Mouse (Mus musculus): Measurements from ENCODE around the gene Asb3.
"Not testable (repeated sequence)": the region's sequence is repeated elsewhere in the genome, so short reads cannot be mapped to it uniquely, and the experiment has no call there.

Gene Asb3

DNA sequence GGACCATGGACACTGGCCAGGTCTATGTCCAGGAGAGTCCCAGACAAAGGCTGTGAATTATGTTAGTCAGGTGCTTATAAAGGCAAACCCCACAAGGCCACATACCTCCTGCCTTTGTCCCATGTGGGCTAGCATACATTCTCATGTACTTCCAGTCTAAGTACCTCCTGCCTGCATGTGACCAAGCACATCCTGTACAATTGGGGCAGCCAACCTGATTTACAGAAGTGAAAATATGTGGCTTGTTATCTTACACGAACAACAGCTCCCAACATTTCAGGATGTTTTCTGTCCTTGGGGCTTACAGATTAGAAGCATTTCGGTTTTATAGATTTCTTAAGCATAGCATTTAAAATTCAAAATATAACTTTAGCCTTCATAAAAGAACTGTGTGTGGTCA is 114.8 kb downstream of the Asb3 start:
- DNase-seq (ENCODE audit: low read depth, low spot score): no peak

DNA sequence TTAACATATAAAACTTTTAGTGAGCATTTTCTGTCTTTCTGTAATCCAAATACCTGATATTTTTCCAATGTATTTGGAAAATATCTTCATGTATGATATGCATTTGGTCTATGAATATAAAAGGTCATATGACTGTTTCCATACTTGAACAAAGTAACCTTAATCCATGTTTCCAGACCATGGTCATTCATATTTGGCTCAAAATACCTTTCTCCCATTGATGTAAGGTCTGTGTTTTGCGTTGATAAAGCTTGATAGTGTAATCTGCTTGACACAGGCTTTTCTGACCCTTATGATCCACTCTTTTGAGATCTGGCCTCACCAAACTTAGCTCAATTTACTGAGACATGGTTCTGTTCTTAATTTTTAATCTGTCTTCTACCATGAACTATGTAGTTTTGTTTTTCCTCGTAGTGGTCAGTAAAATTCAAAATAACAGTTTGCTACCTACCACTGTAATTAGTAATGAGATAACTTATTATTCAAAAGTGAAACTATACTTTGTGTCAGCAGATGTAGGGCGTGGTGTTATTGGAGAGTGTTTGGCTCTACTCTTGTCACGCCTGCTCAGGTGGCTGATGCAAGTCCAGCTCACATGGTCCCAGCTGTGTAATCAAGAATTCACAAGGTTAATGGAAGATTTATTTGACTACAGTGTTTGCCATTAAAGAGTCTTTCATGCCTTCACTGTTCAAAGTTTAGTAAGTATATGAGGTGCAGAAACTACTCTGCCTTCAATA is 116.1 kb downstream of the Asb3 start:
- DNase-seq (ENCODE audit: low read depth, low spot score): no peak

DNA sequence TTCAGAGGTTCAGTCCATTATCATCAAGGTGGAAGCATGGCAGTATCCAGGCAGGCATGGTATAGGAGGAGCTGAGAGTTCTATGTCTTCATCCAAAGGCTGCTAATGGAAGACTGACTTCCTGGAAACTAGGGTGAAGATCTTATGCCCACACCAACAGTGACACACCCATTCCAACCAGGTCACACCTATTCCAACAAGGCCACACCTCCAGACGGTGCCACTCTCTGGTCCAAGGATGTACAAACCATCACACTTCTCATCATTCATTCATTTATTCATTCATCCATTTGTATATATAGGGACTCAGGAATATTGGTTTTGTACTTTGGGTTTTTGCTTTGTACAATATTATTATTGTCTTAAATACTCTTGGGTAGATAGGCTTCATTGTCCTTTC is 124.5 kb downstream of the Asb3 start:
- DNase-seq (ENCODE audit: low read depth, low spot score): not testable (repeated sequence)

DNA sequence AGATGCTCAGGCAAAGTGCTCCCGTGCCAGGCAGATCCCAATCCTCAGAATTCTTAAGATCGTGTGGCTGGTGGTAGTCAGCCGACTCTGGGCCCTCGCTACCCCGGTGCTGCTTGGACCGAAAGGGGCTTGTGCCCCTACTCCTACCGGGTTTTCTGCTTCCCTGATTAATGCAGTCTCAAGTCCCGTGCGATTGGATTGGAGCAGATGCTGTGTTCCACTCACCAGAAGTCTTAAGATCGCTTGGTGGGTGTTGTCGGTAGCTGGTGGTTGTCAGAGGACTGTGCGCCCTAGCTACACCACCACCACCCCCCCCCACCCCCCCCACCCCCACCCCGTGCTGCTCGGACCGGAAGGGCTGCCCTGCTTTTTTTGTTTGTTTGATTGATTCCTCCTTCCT is 132.2 kb downstream of the Asb3 start:
- DNase-seq (ENCODE audit: low read depth, low spot score): not testable (repeated sequence)

DNA sequence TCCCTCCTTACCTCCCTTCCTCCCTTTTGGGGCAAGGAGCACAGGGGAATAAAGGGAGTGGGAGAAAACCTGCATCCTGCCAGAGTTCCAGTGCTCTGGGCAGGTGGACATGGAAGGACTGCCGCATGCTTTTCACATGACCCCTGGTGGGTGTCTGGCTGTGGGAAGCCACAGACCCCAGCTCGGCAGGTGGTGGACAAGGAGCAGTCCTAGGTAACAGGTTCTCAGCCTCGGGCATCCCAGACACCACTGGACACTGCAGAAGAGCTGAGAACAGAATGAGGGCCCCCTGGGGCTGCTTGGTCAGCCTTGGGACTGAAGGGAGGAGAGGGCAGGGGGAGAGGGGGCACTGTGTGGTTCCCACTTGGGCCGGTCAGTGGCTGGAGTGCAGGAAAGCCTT is 149.7 kb downstream of the Asb3 start:
- no peak for DNase-seq (ENCODE audit: low read depth, low spot score)

DNA sequence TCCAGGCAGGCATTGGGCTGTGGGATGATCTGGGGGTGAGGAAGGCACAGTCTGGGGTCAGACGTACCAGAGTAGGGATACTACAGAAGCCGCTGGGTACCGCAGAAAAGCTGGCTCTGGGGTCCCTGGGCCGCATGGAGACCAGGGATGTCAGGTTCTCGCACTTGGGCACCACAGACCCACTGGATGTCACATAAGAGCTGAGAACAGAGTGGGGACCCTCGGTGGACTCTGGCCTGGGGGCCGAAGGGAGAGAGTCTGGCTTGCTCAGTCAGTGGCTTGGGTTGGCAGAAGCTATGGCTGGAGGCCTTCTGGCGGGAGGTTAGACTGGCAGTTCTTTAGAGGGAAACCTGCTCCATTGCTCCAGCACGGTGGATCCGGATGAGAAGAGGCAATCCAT is 204.8 kb downstream of the Asb3 start:
- no peak for DNase-seq (ENCODE audit: low read depth, low spot score)

DNA sequence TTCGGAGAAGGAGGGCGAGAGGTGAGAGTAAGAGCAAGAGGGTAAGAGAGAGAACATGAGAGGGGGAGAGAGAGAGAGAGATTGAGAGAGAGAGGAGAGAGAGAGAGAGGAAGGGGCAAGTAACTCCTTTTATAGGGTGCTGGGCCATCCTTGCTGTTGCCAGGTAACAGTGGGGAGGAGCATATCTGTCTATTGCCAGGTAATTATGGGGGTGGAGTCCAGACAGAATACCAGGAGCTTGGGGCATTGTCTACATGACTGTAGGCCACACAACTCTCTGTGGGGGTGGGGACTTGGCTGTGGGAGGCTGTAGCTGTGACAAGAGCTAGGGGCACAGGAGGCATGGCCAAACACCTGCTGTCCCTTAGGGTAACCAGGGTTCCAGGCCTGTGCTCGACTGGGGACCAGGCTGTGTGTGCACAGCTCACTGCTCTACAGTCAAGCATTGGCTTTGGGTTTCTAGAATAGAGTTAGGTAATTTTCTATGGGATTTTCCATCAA is 205.3 kb downstream of the Asb3 start:
- DNase-seq (ENCODE audit: low read depth, low spot score): no peak

DNA sequence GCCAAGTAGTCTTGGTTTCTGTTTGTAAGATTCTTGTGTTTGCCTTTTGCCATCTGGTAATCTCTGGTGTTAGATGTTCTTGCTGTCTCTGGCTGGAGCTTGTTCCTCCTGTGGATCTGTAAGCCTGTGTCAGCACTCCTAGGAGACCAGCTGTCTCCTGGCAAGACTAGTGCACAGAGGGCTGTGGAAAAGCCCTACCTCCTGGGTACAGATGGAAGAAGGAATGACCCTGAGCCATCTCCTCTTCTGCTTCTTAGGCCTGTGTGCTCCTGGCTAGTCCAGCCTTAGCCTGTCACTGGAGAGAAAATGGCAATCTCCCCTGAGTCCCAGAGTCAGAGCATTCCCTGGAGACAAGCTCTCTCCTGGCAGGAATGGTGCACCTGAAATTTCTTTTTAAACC is 214.3 kb downstream of the Asb3 start:
- DNase-seq (ENCODE audit: low read depth, low spot score): not testable (repeated sequence)

DNA sequence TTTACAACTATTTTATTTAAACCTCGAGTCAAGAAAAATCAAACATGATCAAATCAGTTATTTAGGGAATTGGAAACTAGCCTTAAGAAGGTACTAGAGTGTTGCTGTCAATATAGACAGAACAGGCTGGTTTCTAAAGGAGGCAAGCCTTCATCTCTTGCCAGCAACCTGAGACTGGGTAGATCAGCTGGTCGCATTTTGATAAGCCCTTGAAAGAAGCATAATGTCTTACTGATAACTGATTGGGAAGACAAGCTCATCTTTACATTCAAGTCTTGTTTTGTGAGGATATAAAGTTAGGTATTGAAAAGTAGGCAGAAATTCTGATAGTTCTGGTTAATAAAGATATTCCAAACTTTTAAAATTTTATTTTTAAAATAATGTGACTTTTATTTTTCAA is 217.0 kb downstream of the Asb3 start:
- DNase-seq (ENCODE audit: low read depth, low spot score): no peak

DNA sequence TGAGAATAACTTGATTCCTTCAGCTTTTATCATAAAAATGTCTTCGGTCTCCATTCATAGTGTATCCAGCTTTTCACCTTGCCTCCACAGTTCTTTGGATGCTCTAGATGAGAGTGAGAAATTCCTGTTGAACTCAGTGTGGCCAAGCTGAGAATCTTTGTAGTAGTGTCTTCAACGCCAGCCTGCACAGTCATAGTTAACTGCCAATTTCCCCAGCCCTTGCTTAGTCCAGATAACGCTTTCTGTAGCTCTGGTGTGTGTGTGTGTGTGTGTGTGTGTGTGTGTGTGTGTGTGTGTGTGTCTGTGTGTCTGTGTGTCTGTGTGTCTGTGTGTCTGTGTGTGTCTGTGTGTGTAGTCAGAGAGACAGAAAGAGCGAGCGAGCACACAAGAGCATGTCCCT is 220.1 kb downstream of the Asb3 start:
- DNase-seq (ENCODE audit: low read depth, low spot score): no peak

DNA sequence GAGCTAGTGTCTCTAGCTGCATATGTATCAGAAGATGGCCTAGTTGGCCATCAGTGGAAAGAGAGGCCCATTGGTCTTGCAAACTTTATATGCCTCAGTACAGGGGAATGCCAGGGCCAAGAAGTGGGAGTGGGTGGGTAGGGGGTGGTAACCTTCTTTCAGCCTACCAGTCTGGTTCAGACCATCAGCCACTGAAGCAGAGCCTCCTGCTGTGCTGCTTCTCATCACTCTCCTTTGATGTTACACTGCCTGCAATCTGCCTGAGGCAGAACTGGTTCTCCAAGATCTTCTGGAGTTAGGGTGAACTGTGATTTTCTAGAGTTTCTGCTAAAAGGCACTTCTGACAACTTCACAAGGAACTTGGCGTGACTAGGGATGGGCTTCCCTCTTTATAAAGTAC is 241.7 kb downstream of the Asb3 start:
- not testable (repeated sequence) for DNase-seq (ENCODE audit: low read depth, low spot score)

DNA sequence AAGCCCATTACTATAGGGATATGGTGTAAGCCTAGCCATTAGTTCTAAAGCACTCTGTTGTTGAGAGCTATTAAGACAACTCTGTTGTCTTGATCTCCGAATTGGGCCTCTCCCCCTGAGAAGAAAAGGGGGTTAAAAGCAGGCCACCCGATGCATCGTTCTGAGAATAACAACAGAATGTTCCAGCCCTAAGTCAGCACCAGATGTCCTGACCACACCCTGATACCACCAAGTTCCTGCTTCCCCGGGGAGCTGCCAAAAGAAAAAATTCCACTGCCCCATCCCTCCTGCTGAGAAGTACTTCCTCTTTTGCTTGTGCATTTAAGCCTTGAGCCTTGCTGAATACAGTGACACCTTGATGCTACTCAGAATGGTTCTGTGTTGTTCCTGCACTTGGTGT is 248.5 kb downstream of the Asb3 start:
- DNase-seq (ENCODE audit: low read depth, low spot score): not testable (repeated sequence)

DNA sequence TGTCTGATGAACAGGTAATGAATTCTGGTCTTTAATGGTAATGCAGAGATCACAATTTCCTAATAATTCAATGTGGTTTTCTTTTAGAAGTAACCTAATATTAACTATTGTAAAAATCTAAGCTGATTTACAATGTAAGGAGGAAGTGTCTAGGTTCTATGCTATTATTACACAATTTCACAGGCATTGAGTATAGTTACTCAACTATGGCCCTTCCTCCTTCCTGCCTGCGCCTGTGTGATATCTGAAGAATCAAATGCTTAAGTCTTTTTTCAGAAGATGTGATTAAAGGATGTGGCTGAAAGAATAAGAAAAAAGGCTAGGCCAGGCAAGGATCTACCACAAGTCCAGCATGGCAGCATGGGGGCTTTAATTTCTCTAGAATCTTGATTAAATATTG is 249.6 kb downstream of the Asb3 start:
- DNase-seq (ENCODE audit: low read depth, low spot score): not testable (repeated sequence)

DNA sequence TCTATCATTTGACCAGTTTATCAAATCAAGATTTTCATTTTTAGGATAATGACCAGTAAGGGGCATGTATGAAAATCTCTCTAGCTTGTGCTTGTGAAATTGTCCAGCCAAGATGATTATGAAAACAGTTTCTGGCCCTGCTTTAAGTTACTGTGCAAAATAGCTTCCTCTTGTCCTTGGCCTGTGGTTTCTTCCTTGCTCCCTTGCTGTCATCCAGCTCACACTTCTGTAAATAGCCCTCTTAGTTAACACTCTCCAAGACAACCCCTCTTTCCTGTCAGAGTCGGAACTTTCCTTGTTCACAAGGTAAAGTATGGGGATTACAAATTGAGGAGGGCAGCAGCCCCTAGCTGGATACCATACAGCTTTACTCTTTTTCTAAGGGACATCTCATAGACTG is 253.2 kb downstream of the Asb3 start:
- DNase-seq (ENCODE audit: low read depth, low spot score): not testable (repeated sequence)

Measured in CD4-positive helper T cell, adult 2 months (primary cell).